Mouse (Mus musculus): ENCODE data around the gene Ins2. TPM values are rescaled to one million over a fixed set of nuclear protein-coding genes. Genes with fewer than 3 reads are reported as not detected.

The Ins2 gene
- polyA plus RNA-seq, 1 experiment, result not detected

- WGBS, result 50% methylated on average over 5 of the region's 5 CpGs
- no peaks in the 10 kb centered on the region for H3K4me1 ChIP-seq (ENCODE audit: control insufficient read depth, insufficient read depth, low read length)
- no peak for DNase-seq
- TF ChIP-seq POLR2A (IDR thresholded peaks at IDR 0.05; ENCODE audit: borderline replicate concordance, extremely low read depth, low read depth, low read length), result no peak
- TF ChIP-seq CTCF (IDR thresholded peaks at IDR 0.05; ENCODE audit: insufficient read depth, low read length), result no peak
- H3K4me3 ChIP-seq (replicated peaks; ENCODE audit: extremely low read depth, low read depth, low read length), result no peak overlapping the region
These were observed 43.8 kb downstream of the Ins2 start for GRCm38 (mm10) chr7:142699334-142699860.

GRCm38 (mm10) chr7:142678611-142679010 is 64.6 kb downstream of the Ins2 start:
- whole genome bisulfite sequencing, result 78% methylated on average over 3 of the region's 3 CpGs
- TF ChIP-seq POLR2A (IDR thresholded peaks at IDR 0.05; ENCODE audit: borderline replicate concordance, extremely low read depth, low read depth, low read length), result no peak
- H3K4me1 ChIP-seq (ENCODE audit: control insufficient read depth, insufficient read depth, low read length), result no peaks in the 10 kb centered on the region
- no peak for DNase-seq
- H3K4me3 ChIP-seq (replicated peaks; ENCODE audit: extremely low read depth, low read depth, low read length), result no peak overlapping the region

GRCm38 (mm10) chr7:142675644-142676043 is 67.5 kb downstream of the Ins2 start:
- H3K4me1 ChIP-seq (ENCODE audit: control insufficient read depth, insufficient read depth, low read length), result no peaks in the 10 kb centered on the region
- WGBS, result 3% methylated on average over 3 of the region's 3 CpGs
- no peak overlapping the region for H3K4me3 ChIP-seq (replicated peaks; ENCODE audit: extremely low read depth, low read depth, low read length)
- peak; percentile 19 for DNase-seq
- TF ChIP-seq CTCF (IDR thresholded peaks at IDR 0.05; ENCODE audit: insufficient read depth, low read length), result peak; percentile 22; the same call in 1 of the 2 replicates
- TF ChIP-seq POLR2A (IDR thresholded peaks at IDR 0.05; ENCODE audit: borderline replicate concordance, extremely low read depth, low read depth, low read length), result no peak

- no peak for DNase-seq
- H3K4me1 ChIP-seq (ENCODE audit: control insufficient read depth, insufficient read depth, low read length), result no peaks in the 10 kb centered on the region
- no peak overlapping the region for H3K4me3 ChIP-seq (replicated peaks; ENCODE audit: extremely low read depth, low read depth, low read length)
- TF ChIP-seq CTCF (IDR thresholded peaks at IDR 0.05; ENCODE audit: insufficient read depth, low read length) (no peak), POLR2A (IDR thresholded peaks at IDR 0.05; ENCODE audit: borderline replicate concordance, extremely low read depth, low read depth, low read length) (no peak)
- 70% methylated on average over 6 of the region's 6 CpGs for WGBS
These were observed 68.0 kb downstream of the Ins2 start for GRCm38 (mm10) chr7:142675141-142675540.

- peak; percentile 51 for TF ChIP-seq CTCF (IDR thresholded peaks at IDR 0.05; ENCODE audit: insufficient read depth, low read length)
- TF ChIP-seq POLR2A (IDR thresholded peaks at IDR 0.05; ENCODE audit: borderline replicate concordance, extremely low read depth, low read depth, low read length), result no peak
- no peak overlapping the region for H3K4me3 ChIP-seq (replicated peaks; ENCODE audit: extremely low read depth, low read depth, low read length)
- peak; percentile 32 for DNase-seq
- no peaks in the 10 kb centered on the region for H3K4me1 ChIP-seq (ENCODE audit: control insufficient read depth, insufficient read depth, low read length)
- 8% methylated on average over 4 of the region's 4 CpGs for whole genome bisulfite sequencing
These were observed 71.1 kb downstream of the Ins2 start for GRCm38 (mm10) chr7:142672120-142672519.

- DNase-seq, result no peak
- TF ChIP-seq POLR2A (IDR thresholded peaks at IDR 0.05; ENCODE audit: borderline replicate concordance, extremely low read depth, low read depth, low read length) (no peak), CTCF (IDR thresholded peaks at IDR 0.05; ENCODE audit: insufficient read depth, low read length) (no peak)
- WGBS, result 96% methylated on average over 1 of the region's 1 CpGs
- H3K4me3 ChIP-seq (replicated peaks; ENCODE audit: extremely low read depth, low read depth, low read length), result no peak overlapping the region
- no peaks in the 10 kb centered on the region for H3K4me1 ChIP-seq (ENCODE audit: control insufficient read depth, insufficient read depth, low read length)
These were observed 72.1 kb downstream of the Ins2 start for GRCm38 (mm10) chr7:142671067-142671466.

GRCm38 (mm10) chr7:142669751-142670625 is 73.2 kb downstream of the Ins2 start, which contains the start of gene Gm49394:
Gm49394 (minus strand) TSS chr7:142669942.
- WGBS, result 84% methylated on average over 23 of the region's 23 CpGs
- no peak for DNase-seq
- no peak for TF ChIP-seq CTCF (IDR thresholded peaks at IDR 0.05; ENCODE audit: insufficient read depth, low read length)
- Histone ChIP-seq H3K4me3 (replicated peaks; ENCODE audit: extremely low read depth, low read depth, low read length) (no peak within 1 kb of the TSS), H3K4me1 (ENCODE audit: control insufficient read depth, insufficient read depth, low read length) (no peaks in the 10 kb centered on the region)

- no peak for DNase-seq
- no peaks in the 10 kb centered on the region for H3K4me1 ChIP-seq (ENCODE audit: control insufficient read depth, insufficient read depth, low read length)
- no peak for TF ChIP-seq CTCF (IDR thresholded peaks at IDR 0.05; ENCODE audit: insufficient read depth, low read length)
- TF ChIP-seq POLR2A (IDR thresholded peaks at IDR 0.05; ENCODE audit: borderline replicate concordance, extremely low read depth, low read depth, low read length), result no peak
- 100% methylated on average over 1 of the region's 1 CpGs for WGBS
- no peak overlapping the region for H3K4me3 ChIP-seq (replicated peaks; ENCODE audit: extremely low read depth, low read depth, low read length)
These were observed 74.9 kb downstream of the Ins2 start for GRCm38 (mm10) chr7:142668328-142668727.

- no peak overlapping the region for H3K4me3 ChIP-seq (replicated peaks; ENCODE audit: extremely low read depth, low read depth, low read length)
- no peak for DNase-seq
- WGBS, result 96% methylated on average over 18 of the region's 18 CpGs
- TF ChIP-seq POLR2A (IDR thresholded peaks at IDR 0.05; ENCODE audit: borderline replicate concordance, extremely low read depth, low read depth, low read length), result no peak
- no peak for TF ChIP-seq CTCF (IDR thresholded peaks at IDR 0.05; ENCODE audit: insufficient read depth, low read length)
- no peaks in the 10 kb centered on the region for H3K4me1 ChIP-seq (ENCODE audit: control insufficient read depth, insufficient read depth, low read length)
These were observed 75.7 kb downstream of the Ins2 start for GRCm38 (mm10) chr7:142667521-142667920.

- Histone ChIP-seq H3K4me3 (replicated peaks; ENCODE audit: extremely low read depth, low read depth, low read length) (no peak within 1 kb of the TSS), H3K4me1 (ENCODE audit: control insufficient read depth, insufficient read depth, low read length) (no peaks in the 10 kb centered on the region)
- TF ChIP-seq CTCF (IDR thresholded peaks at IDR 0.05; ENCODE audit: insufficient read depth, low read length) (no peak), POLR2A (IDR thresholded peaks at IDR 0.05; ENCODE audit: borderline replicate concordance, extremely low read depth, low read depth, low read length) (no peak)
- WGBS, result 47% methylated on average over 2 of the region's 2 CpGs
- no peak for DNase-seq
These were observed 76.5 kb downstream of the Ins2 start, which contains the start of gene Igf2 for GRCm38 (mm10) chr7:142666659-142667058. Igf2 (minus strand) TSS chr7:142666816.
